Mouse (Mus musculus): ENCODE data around the gene Asxl2.

GRCm38 (mm10) chr12:3427891-3428775, 1.5 kb downstream of the Asxl2 start:
- TF ChIP-seq POLR2A (IDR thresholded peaks at IDR 0.05; ENCODE audit: insufficient read length, low read depth), result no peak
- TF ChIP-seq CEBPB (IDR thresholded peaks at IDR 0.05; ENCODE audit: insufficient read depth, poor library complexity, severe bottlenecking), result no peak
- TF ChIP-seq POLR2AphosphoS2 (IDR thresholded peaks at IDR 0.05; ENCODE audit: insufficient read length, low read depth), result no peak
- no peak for TF ChIP-seq USF1 (IDR thresholded peaks at IDR 0.05; ENCODE audit: low read depth)
